Mouse (Mus musculus) B cell, adult 62 days (primary cell): ENCODE measurements around the gene Olfr203. TPM values are rescaled to one million over a fixed set of nuclear protein-coding genes. Genes with fewer than 3 reads are reported as not detected.

Experiments used
- total RNA-seq: library from RNA; stranded (reverse); gene quantifications from 4 replicates; pipeline ENCODE4 v1.2.4, GENCODE M21; 2023

Gene Olfr203
- total RNA-seq = not detected in 4 replicates

DNA sequence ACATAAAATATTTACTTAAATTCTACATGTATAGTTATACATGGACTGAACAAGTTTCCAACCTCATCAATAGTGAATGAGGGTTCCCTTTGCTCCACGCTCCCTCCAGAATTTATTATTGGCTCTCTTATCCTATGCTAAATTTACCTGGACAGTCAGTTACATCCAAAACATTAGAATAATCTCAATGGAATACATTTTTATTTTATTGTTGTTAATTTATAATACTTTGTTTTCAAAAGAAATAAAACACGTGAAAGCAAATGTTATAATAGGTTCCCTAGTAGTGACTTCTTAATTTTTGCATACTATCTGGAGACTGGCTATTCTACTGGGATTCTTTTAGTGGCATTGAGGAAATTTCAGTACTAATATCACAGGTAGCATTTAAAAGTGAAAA lies at the start of gene Olfr203:
Olfr203 (plus strand) TSS at position 301 of the 400 bp plus-strand sequence.

DNA sequence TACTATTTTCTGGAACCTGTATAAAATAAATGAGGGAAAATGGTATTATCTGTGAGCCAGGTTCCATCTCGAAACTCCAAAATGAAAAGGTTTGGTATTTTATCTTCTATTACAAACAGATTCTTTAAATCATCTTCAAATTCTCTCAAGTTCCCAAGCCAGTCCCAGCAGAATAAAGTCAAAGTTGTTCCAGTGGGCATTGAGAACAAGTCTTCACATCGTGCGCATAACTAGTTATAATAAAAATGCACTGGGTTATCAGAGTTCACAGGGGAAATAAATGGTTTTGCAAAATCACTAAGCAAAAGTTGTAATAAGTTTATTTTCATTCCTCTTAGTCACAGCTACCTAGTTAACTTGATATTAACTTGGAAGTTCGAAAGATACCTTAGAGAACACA lies 26.1 kb upstream of the Olfr203 start, which contains the start of gene Olfr201:
Olfr201 (minus strand) TSS at position 101 of the 400 bp plus-strand sequence.

DNA sequence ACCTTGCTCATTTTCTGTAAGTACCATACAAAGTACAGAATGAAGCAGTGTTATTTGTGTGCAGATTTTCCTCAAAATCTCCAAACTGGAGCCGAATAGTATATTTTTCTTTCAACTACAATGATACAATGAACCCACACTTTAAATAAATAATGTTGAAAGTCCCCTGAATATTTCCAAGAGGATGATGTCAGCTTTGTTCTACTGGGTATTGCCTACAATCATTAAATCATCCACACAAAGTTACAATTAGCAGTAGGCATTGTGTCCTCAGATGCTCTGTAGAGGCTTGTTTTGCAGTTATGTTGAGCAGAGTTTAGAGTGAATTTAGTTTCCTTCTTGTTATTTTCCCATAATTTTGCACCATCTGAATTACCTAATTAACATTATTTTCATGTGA lies 12.0 kb upstream of the Olfr203 start, which contains the start of gene Olfr202:
Olfr202 (minus strand) TSS at position 101 of the 400 bp plus-strand sequence.

DNA sequence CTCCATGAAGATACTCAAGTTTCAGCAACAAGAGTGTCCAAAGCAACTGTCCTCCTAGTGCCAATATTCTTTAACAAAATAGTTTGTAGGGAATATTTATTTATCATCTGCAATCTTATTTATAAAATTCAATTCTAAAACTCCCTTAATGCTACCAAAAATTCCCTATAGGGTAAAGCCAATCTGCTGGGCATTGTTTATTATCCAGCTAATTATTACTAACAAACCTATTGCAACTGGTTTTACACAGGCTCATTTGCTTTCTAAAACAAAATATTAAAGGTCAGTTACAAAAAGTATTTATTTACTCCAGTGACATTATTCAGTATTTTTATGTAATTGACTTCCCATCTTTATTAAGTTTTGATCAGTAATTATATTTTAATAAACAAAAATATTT lies 19.5 kb downstream of the Olfr203 start, which contains the start of gene Olfr204:
Olfr204 (minus strand) TSS at position 101 of the 400 bp plus-strand sequence.

GRCm38 (mm10) chr16:59331038-59331437 lies 32.4 kb downstream of the Olfr203 start, which contains the start of gene Olfr205:
Gene Olfr205 (minus strand): TSS chr16:59331138.

GRCm38 (mm10) chr16:59349146-59349545 lies 50.5 kb downstream of the Olfr203 start, which contains the start of gene Olfr206:
Gene Olfr206 (minus strand): TSS chr16:59349246.

Other genes starting within 250 kb of the Olfr203 start
- gene Olfr190, start 220.9 kb upstream of the Olfr203 start, total RNA-seq = not detected in 4 replicates
- gene Olfr191, start 209.1 kb upstream of the Olfr203 start, total RNA-seq = not detected in 4 replicates
- gene Olfr193, start 187.0 kb upstream of the Olfr203 start, total RNA-seq = not detected in 4 replicates
- not detected in 4 replicates for gene Olfr194, start 177.8 kb upstream of the Olfr203 start, total RNA-seq
- gene Olfr195, start 151.8 kb upstream of the Olfr203 start, total RNA-seq = not detected in 4 replicates
- not detected in 4 replicates for gene Olfr196, start 128.4 kb upstream of the Olfr203 start, total RNA-seq
- gene Olfr198, start 95.3 kb upstream of the Olfr203 start, total RNA-seq = not detected in 4 replicates
- gene Olfr199, start 79.1 kb upstream of the Olfr203 start, total RNA-seq = not detected in 4 replicates
- not detected in 4 replicates for gene Olfr201, start 26.2 kb upstream of the Olfr203 start, total RNA-seq
- gene Olfr202, start 12.1 kb upstream of the Olfr203 start, total RNA-seq = not detected in 4 replicates
- gene Olfr204, start 19.4 kb downstream of the Olfr203 start, total RNA-seq = not detected in 4 replicates
- not detected in 4 replicates for gene Olfr205, start 32.3 kb downstream of the Olfr203 start, total RNA-seq
- not detected in 4 replicates for gene Olfr206, start 50.4 kb downstream of the Olfr203 start, total RNA-seq
- gene Olfr209, start 65.1 kb downstream of the Olfr203 start, total RNA-seq = not detected in 4 replicates
- gene Gabrr3, start 108.5 kb downstream of the Olfr203 start, total RNA-seq = not detected in 4 replicates
- gene Riox2, start 172.9 kb downstream of the Olfr203 start, total RNA-seq = 26.6 to 32.8 TPM (median 32.6 TPM) in 4 replicates